Mouse (Mus musculus) mesoderm, embryonic 11.5 days (tissue): ENCODE measurements at regions not wholly inside any gene's neighbourhood (a gene's known extent, or its start where the extent isn't known, plus 50 kb on each side); places are given as distances from the start of the nearest gene placed in this dataset.

Experiments
- DNase-seq: peaks from one replicate; pipeline ENCODE4 v3.0.0-alpha.2; 2012; ENCODE audit warnings: low read depth, low spot score

GRCm38 (mm10) chr4:32074399-32075296, 110.8 kb downstream of the Map3k7 start:
- DNase-seq: peak; percentile 60

- no peak for DNase-seq
Measured at GRCm38 (mm10) chr4:32076391-32076925, 112.6 kb downstream of the Map3k7 start.

GRCm38 (mm10) chr4:32083456-32083855, 119.6 kb downstream of the Map3k7 start:
- peak; percentile 33 for DNase-seq

GRCm38 (mm10) chr4:32084250-32084869, 120.5 kb downstream of the Map3k7 start:
- DNase-seq: no peak

- DNase-seq: no peak
Measured at GRCm38 (mm10) chr4:32085040-32085439, 121.1 kb downstream of the Map3k7 start.

- no peak for DNase-seq
Measured at GRCm38 (mm10) chr4:32091086-32091485, 127.2 kb downstream of the Map3k7 start.

GRCm38 (mm10) chr4:32092320-32093041, 128.6 kb downstream of the Map3k7 start:
- DNase-seq: no peak

GRCm38 (mm10) chr4:32098233-32098632, 134.3 kb downstream of the Map3k7 start:
- no peak for DNase-seq

GRCm38 (mm10) chr4:32101002-32101401, 137.1 kb downstream of the Map3k7 start:
- no peak for DNase-seq

- DNase-seq: no peak
Measured at GRCm38 (mm10) chr4:32106664-32107171, 131.9 kb upstream of the Bach2 start.

- DNase-seq: no peak
Measured at GRCm38 (mm10) chr4:32122320-32122719, 116.3 kb upstream of the Bach2 start.

GRCm38 (mm10) chr4:32126828-32127227, 111.8 kb upstream of the Bach2 start:
- no peak for DNase-seq

GRCm38 (mm10) chr4:32130594-32130993, 108.0 kb upstream of the Bach2 start:
- peak; percentile 6 for DNase-seq

GRCm38 (mm10) chr4:32131819-32132218, 106.8 kb upstream of the Bach2 start:
- DNase-seq: no peak

- no peak for DNase-seq
Measured at GRCm38 (mm10) chr4:32136151-32136550, 102.5 kb upstream of the Bach2 start.

GRCm38 (mm10) chr4:32137243-32137642, 101.4 kb upstream of the Bach2 start:
- no peak for DNase-seq

GRCm38 (mm10) chr4:32137966-32138365, 100.6 kb upstream of the Bach2 start:
- no peak for DNase-seq

- DNase-seq: no peak
Measured at GRCm38 (mm10) chr4:32139586-32139985, 99.0 kb upstream of the Bach2 start.

GRCm38 (mm10) chr4:32140068-32140467, 98.5 kb upstream of the Bach2 start:
- no peak for DNase-seq

GRCm38 (mm10) chr4:32142198-32142597, 96.4 kb upstream of the Bach2 start:
- no peak for DNase-seq

- DNase-seq: no peak
Measured at GRCm38 (mm10) chr4:32147146-32147545, 91.5 kb upstream of the Bach2 start.

- DNase-seq: no peak
Measured at GRCm38 (mm10) chr4:32148597-32148996, 90.0 kb upstream of the Bach2 start.
